Mouse (Mus musculus) forebrain, embryonic 16.5 days (tissue): ENCODE data around the gene Tspear. TPM values are rescaled to one million over a fixed set of nuclear protein-coding genes. Genes with fewer than 3 reads are reported as not detected.

Source experiments
- ATAC-seq: fragments of 200-750 bp; cut with Nextera tagmentation; 2 replicates; pipeline ENCODE4 v1.8.0; 2017; ENCODE audit warnings: mild to moderate bottlenecking, moderate library complexity
- H3K27ac ChIP-seq: fragments of 300-500 bp; sonication (generic); 2 replicates; pipeline ENCODE4 v1.5.1; 2014; ENCODE audit warnings: low read length, control low read depth
- H3K27me3 ChIP-seq: fragments of 300-500 bp; sonication (generic); replicated peaks from 2 replicates; pipeline ENCODE4 v1.6.1; 2014; ENCODE audit warnings: low read length; ENCODE audit not compliant: control insufficient read depth, insufficient read depth
- H3K36me3 ChIP-seq: fragments of 300-500 bp; sonication (generic); 2 replicates; pipeline ENCODE4 v1.6.1; 2014; ENCODE audit not compliant: control insufficient read depth, insufficient read depth
- H3K4me1 ChIP-seq: fragments of 300-500 bp; sonication (generic); replicated peaks from 2 replicates; pipeline ENCODE4 v1.6.1; 2014; ENCODE audit warnings: low read length; ENCODE audit not compliant: control insufficient read depth, insufficient read depth
- H3K4me2 ChIP-seq: fragments of 300-500 bp; sonication (generic); 2 replicates; pipeline ENCODE4 v1.6.1; 2014; ENCODE audit warnings: mild to moderate bottlenecking, low read length, control low read depth
- H3K4me3 ChIP-seq: fragments of 300-500 bp; sonication (generic); replicated peaks from 2 replicates; pipeline ENCODE4 v1.5.1; 2014; ENCODE audit warnings: mild to moderate bottlenecking, low read length, control low read depth
- H3K9ac ChIP-seq: fragments of 300-500 bp; sonication (generic); replicated peaks from 2 replicates; pipeline ENCODE4 v1.6.1; 2014; ENCODE audit warnings: low read depth, low read length, control low read depth
- H3K9me3 ChIP-seq: fragments of 300-500 bp; sonication (generic); 2 replicates; pipeline ENCODE4 v1.6.1; 2016; ENCODE audit warnings: low read length; ENCODE audit not compliant: control insufficient read depth
- WGBS: fragments of 180-500 bp; shearing (Covaris S2); extraction: QIAGEN DNeasy Blood & Tissue Kit; methylation state at CpG from one replicate; pipeline ENCODE4 v1.1.7; 2014; 5-methylcytosine and 5-hydroxymethylcytosine counted together
- polyA plus RNA-seq: library from polyadenylated mRNA; unstranded; fragments of >200 nt; fragmentation: Nextera tagmentation; extraction: Ambion mirVana; gene quantifications from 2 replicates; pipeline ENCODE4 v1.2.1, GENCODE M21; 2015

Tspear gene
- 0.30 and 0.39 TPM in 2 replicates for polyA plus RNA-seq

DNA sequence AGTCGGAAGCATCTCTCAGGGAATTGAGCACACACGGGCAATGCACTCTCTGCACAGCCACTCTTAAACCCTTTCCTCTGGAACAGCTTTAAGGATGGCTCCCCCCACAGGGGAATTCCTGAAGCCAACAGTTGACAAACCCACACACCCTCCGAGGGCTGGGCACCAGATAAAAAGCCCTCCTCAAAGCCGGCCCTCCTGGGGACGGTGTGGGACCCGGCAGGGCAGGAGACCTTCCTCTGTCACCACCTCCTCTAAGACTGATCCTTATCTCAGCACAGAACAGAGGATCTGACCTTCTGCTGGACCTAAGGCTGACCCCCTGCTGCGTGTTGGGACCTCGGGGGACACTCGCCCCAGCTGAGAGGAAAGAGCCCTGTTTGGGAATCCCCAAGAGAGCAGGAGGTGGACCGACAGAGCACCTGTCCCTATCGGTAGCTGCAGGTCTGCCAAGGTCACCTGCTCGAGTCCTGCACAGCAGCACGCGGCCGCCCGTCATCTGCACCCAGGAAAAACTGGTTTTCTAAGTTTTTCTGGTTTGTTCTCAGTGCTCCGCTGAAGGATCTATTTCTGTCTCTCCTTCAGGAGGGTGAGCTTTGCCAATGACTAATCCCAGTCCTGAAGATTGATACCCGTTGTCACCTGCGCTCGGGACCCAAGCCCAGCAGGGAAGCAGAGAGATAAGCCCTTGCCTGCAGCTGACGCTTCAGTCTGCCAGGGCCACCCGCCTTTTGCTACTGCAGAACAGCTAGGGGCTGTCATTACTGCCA is at the start of gene Tspear:
TSS of gene Tspear (plus strand) at position 675 of the 770 bp plus-strand sequence.
- H3K9me3 ChIP-seq = no peaks in the 10 kb centered on the region
- H3K4me3 ChIP-seq = no peak within 1 kb of the TSS
- H3K27ac ChIP-seq = no peak within 1 kb of the TSS
- ATAC-seq = no peak
- no peaks in the 10 kb centered on the region for H3K4me1 ChIP-seq
- no peak within 1 kb of the TSS for H3K9ac ChIP-seq
- 9% methylated on average over 22 of the region's 22 CpGs for WGBS
- H3K27me3 ChIP-seq = peaks cover 19% of the 10 kb centered on the region
- H3K4me2 ChIP-seq = no peak within 1 kb of the TSS
- H3K36me3 ChIP-seq = no peaks in the 10 kb centered on the region

DNA sequence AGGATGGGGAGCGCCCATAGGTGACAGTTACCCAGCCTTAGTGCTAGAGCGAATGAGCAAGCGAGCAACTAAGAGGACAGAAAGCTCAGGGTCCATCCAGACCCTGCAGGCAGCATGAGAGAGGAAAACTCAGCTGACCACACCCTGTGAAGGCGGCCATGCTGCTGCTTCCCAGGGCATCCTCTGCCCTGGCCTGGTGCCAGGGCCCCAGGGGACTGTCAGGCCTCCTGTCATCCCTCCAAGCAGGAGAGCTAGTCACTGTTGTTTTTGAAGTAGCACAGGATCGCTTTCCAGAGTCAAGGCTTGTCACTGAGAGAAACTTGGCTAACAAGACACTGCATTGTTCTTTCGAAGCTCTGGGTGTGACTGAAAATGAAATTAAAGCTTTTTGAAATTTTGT is 47.4 kb upstream of the Tspear start:
- Histone ChIP-seq H3K9ac (no peak overlapping the region), H3K36me3 (peaks cover 11% of the 10 kb centered on the region), H3K27me3 (no peaks in the 10 kb centered on the region), H3K27ac (no peak overlapping the region), H3K4me2 (no peak overlapping the region), H3K9me3 (no peaks in the 10 kb centered on the region), H3K4me3 (no peak overlapping the region), H3K4me1 (no peaks in the 10 kb centered on the region)
- no peak for ATAC-seq
- WGBS = 75% methylated on average over 6 of the region's 6 CpGs

DNA sequence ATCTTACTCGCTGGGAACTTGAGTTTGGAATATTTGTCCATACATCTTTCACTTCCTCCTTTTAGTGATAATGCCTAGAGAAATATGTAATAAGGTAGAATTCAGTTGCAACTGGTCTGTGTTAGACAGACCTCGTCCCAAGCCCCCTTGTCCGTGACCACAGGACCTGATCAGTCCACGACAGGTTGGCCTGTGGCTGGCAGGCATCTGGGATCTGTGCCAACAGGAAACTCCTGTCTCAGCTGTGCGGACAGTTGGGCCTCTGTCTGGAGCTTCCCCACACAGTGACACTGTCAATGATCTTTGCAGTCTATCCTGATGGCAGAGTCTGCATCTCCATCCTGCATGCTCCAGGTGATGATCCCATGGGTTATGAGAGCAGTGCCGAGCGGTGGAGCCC is 43.2 kb upstream of the Tspear start:
- Histone ChIP-seq H3K4me1 (0 out of 2 replicates have a peak, but pooled peaks cover 4% of the 10 kb centered on the region), H3K27me3 (no peaks in the 10 kb centered on the region), H3K9me3 (no peaks in the 10 kb centered on the region), H3K36me3 (peaks cover 27% of the 10 kb centered on the region), H3K4me3 (no peak overlapping the region), H3K27ac (no peak overlapping the region), H3K4me2 (no peak overlapping the region), H3K9ac (no peak overlapping the region)
- no peak for ATAC-seq
- WGBS = 81% methylated on average over 7 of the region's 7 CpGs

DNA sequence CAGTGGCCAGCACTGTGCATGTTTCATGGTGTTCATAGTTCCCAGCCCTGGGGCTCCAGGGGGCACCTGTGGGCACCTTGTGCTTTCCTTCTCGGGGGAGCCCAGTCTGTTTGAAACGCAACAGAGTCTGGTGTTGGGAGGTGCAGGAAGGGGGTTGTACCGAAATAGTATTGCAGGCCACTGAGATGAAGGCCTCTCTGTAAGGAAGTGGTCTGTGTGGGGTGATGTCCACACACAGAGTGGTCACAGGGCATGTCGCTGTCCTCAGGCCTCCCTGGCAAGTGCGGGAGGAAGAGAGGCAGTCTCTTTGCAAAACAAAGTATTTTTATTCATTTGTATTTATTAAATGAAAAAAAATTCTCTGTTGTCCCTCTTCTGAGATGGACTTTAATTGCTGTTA is 40.8 kb upstream of the Tspear start:
- ATAC-seq = no peak

DNA sequence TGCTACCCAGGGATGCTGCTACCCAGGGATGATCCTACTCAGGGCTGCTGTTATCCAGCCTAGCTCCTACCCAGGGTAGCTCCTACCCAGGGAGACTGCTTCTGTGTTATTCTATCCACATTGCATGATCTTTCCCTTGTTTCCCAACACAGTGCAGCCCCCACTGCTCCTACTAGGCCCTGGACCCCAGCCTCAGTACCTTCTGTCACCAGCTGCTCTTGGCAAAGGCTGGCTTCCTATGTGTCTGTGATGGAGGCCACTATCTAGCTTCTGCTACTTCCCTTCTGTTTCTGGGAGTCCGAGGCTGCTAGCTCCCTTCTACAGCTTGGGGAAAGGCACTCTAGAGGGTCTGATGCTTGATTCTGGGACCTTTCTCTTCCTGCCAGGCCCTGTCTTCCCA is 38.9 kb upstream of the Tspear start:
- peaks cover 19% of the 10 kb centered on the region for H3K36me3 ChIP-seq
- no peaks in the 10 kb centered on the region for H3K9me3 ChIP-seq
- WGBS = 56% methylated on average over 1 of the region's 1 CpGs
- no peak overlapping the region for H3K9ac ChIP-seq
- 0 out of 2 replicates have a peak, but pooled peaks have one; percentile 16 for ATAC-seq
- H3K4me3 ChIP-seq = no peak overlapping the region
- 0 out of 2 replicates have a peak, but pooled peaks cover 4% of the 10 kb centered on the region for H3K4me1 ChIP-seq
- no peaks in the 10 kb centered on the region for H3K27me3 ChIP-seq
- peak overlapping the region; percentile 9; the same call in 1 of the 2 replicates for H3K27ac ChIP-seq
- H3K4me2 ChIP-seq = no peak overlapping the region

More for the DNA sequence above, 40.8 kb upstream of the Tspear start:
- Histone ChIP-seq H3K4me3 (no peak overlapping the region), H3K27me3 (no peaks in the 10 kb centered on the region), H3K36me3 (peaks cover 27% of the 10 kb centered on the region), H3K9ac (no peak overlapping the region), H3K9me3 (no peaks in the 10 kb centered on the region), H3K4me1 (0 out of 2 replicates have a peak, but pooled peaks cover 4% of the 10 kb centered on the region), H3K27ac (no peak overlapping the region), H3K4me2 (no peak overlapping the region)
- WGBS = 94% methylated on average over 5 of the region's 5 CpGs

DNA sequence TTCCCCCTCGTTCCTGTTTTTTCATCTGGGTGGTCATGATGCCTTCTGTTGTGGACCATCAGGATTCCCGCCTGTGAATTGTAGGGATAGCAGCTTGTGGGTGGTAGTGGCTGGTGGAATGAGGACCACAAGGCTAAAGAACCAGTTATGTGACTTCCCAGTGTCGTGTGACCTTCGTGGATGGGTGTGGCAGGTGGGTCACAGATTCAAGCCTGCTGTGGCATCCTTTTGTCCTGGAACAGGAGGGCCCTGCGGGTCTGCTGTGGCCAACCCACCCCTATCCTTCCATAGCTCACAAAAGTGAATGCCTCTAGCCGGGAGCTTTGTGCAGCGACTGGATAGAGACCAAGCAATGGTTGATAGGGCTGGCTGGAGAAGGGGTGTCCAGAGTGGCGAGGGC is 38.5 kb upstream of the Tspear start:
- WGBS = 88% methylated on average over 8 of the region's 8 CpGs
- Histone ChIP-seq H3K4me1 (0 out of 2 replicates have a peak, but pooled peaks cover 4% of the 10 kb centered on the region), H3K27me3 (no peaks in the 10 kb centered on the region), H3K9ac (no peak overlapping the region), H3K4me2 (no peak overlapping the region), H3K4me3 (no peak overlapping the region), H3K36me3 (peaks cover 19% of the 10 kb centered on the region), H3K27ac (no peak overlapping the region), H3K9me3 (no peaks in the 10 kb centered on the region)
- no peak for ATAC-seq

DNA sequence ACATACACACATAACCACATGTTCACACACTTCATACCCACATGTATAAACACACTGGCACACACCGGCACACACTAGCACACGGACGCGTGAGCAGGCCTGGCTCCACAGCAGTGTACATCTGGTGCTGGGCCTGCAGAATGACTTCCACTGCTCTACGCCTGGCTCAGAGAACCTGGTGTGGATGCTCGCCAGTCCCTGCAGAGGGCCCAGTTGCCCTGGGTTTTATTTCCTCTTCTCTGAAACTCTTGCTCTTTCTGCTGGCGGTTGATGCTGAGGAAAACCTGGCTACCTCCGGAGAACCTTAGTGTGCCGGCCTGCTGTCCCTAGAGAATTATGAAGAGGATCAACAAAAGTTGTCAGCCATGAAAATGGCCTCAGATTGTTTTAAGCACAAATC is 34.3 kb upstream of the Tspear start:
- H3K27me3 ChIP-seq = no peaks in the 10 kb centered on the region
- WGBS = 90% methylated on average over 9 of the region's 9 CpGs
- ATAC-seq = no peak
- 0 out of 2 replicates have a peak, but pooled peaks cover 4% of the 10 kb centered on the region for H3K4me1 ChIP-seq
- no peaks in the 10 kb centered on the region for H3K9me3 ChIP-seq
- H3K9ac ChIP-seq = no peak overlapping the region
- no peak overlapping the region for H3K27ac ChIP-seq
- no peaks in the 10 kb centered on the region for H3K36me3 ChIP-seq
- H3K4me3 ChIP-seq = no peak overlapping the region
- no peak overlapping the region for H3K4me2 ChIP-seq

DNA sequence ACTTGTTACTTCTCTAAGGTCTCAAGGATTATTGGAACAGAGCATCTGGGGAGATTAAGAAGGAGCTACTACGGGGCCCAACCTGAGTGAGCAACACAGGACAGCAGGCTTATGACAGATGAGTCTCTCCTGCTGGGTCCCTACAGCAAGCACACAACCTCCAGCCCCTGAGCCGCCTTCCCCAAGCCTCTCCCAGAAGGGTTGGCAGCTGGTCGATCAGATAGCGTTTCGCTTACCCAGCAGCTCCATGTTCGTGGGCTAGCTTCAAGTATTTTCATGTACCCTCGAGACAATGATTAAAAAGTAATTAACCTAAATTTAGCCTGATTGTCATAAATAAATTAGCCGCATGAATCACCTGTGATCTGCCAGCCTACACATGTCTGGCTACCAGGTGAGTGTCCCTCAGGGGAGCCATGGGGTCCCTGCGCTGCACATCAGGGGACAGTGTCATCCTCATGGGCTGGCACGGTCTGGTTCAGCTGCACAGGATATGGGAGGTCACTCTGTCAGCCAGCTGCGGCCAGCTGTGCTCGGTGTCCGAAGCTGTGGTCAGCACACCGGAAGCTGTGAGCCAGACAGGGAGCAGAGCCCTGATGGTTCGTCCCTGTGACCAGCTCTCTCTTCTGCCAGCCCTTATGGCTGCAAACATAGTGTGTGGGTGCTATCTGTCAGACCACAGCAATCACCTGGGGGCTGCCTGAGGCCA is 27.9 kb upstream of the Tspear start:
- 87% methylated on average over 15 of the region's 15 CpGs for WGBS
- Histone ChIP-seq H3K27ac (no peak overlapping the region), H3K27me3 (no peaks in the 10 kb centered on the region), H3K36me3 (no peaks in the 10 kb centered on the region), H3K9me3 (no peaks in the 10 kb centered on the region), H3K9ac (no peak overlapping the region), H3K4me2 (no peak overlapping the region), H3K4me1 (no peaks in the 10 kb centered on the region), H3K4me3 (no peak overlapping the region)
- ATAC-seq = no peak

DNA sequence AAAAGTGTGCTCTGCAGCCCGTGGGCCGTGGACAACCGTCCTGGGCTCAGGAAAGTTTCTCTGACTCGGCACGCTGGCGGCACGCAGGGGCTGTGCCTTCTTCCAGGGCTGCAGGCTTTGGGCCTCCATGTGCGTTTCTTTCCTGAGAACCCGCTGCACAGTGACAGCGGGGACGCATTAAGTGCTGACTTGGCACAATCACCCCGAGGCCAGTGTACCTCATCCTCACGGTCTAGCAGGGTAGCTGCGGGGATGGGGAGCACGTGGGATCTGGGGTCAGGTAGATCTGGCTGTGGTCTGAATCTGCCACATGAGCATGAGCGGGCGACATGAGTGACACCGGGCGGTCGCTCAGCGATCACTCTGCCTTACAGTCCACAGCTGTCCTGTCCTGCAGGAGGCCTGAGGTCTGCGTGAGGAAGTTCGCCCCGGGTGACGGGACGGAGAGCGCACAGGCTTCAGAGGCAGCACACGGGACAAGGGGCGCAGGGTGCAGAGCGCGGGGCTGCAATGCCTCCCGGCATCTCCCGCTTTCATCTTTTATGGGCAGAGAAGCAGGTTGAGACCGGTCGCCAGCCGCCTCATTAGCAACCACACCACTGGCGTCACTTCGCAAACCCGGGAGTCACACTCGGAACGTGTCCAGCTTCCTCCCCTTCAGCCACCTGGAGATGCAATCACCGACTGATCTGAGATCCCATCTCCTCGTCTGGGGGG is 22.3 kb upstream of the Tspear start:
- ATAC-seq = no peak
- Histone ChIP-seq H3K4me3 (no peak overlapping the region), H3K27me3 (no peaks in the 10 kb centered on the region), H3K9me3 (no peaks in the 10 kb centered on the region), H3K36me3 (no peaks in the 10 kb centered on the region), H3K4me2 (no peak overlapping the region), H3K9ac (no peak overlapping the region), H3K4me1 (0 out of 2 replicates have a peak, but pooled peaks cover 2% of the 10 kb centered on the region), H3K27ac (no peak overlapping the region)
- 57% methylated on average over 43 of the region's 43 CpGs for WGBS
